Mouse (Mus musculus): ENCODE data around the gene Soga1. TPM values are rescaled to one million over a fixed set of nuclear protein-coding genes. Genes with fewer than 3 reads are reported as not detected.

The Soga1 gene
- polyA plus RNA-seq, 1 experiment, result 5.8 TPM

- TF ChIP-seq GATA1 (IDR thresholded peaks at IDR 0.05; ENCODE audit: borderline replicate concordance, low read length), result no peak
- no peak for TF ChIP-seq FLI1 (IDR thresholded peaks at IDR 0.05; ENCODE audit: low read length)
These were observed 23.2 kb upstream of the Soga1 start for GRCm38 (mm10) chr2:157102256-157102655.

GRCm38 (mm10) chr2:157101650-157102049, 22.6 kb upstream of the Soga1 start:
- Histone ChIP-seq H3K4me1 (peaks cover 8% of the 10 kb centered on the region), H3K4me3 (replicated peaks) (no peak overlapping the region), H3K27me3 (replicated peaks) (no peaks in the 10 kb centered on the region), H3K36me3 (replicated peaks; ENCODE audit: low read length) (peaks cover 89% of the 10 kb centered on the region), H3K9me3 (no peaks in the 10 kb centered on the region)
- TF ChIP-seq GATA1 (IDR thresholded peaks at IDR 0.05; ENCODE audit: borderline replicate concordance, low read length) (no peak), FLI1 (IDR thresholded peaks at IDR 0.05; ENCODE audit: low read length) (no peak)

More at GRCm38 (mm10) chr2:157102256-157102655, 23.2 kb upstream of the Soga1 start:
- Histone ChIP-seq H3K36me3 (replicated peaks; ENCODE audit: low read length) (peaks cover 88% of the 10 kb centered on the region), H3K4me1 (peaks cover 8% of the 10 kb centered on the region), H3K27me3 (replicated peaks) (no peaks in the 10 kb centered on the region), H3K9me3 (no peaks in the 10 kb centered on the region), H3K4me3 (replicated peaks) (no peak overlapping the region)

GRCm38 (mm10) chr2:157100319-157100605, 21.2 kb upstream of the Soga1 start:
- Histone ChIP-seq H3K4me3 (replicated peaks) (no peak overlapping the region), H3K4me1 (peaks cover 10% of the 10 kb centered on the region), H3K9me3 (no peaks in the 10 kb centered on the region), H3K27me3 (replicated peaks) (no peaks in the 10 kb centered on the region), H3K36me3 (replicated peaks; ENCODE audit: low read length) (peaks cover 89% of the 10 kb centered on the region)
- no peak for TF ChIP-seq FLI1 (IDR thresholded peaks at IDR 0.05; ENCODE audit: low read length)
- TF ChIP-seq GATA1 (IDR thresholded peaks at IDR 0.05; ENCODE audit: borderline replicate concordance, low read length), result no peak

GRCm38 (mm10) chr2:157099532-157100318, 20.7 kb upstream of the Soga1 start:
- Histone ChIP-seq H3K36me3 (replicated peaks; ENCODE audit: low read length) (peaks cover 86% of the 10 kb centered on the region), H3K4me1 (peaks cover 16% of the 10 kb centered on the region), H3K9me3 (no peaks in the 10 kb centered on the region), H3K27me3 (replicated peaks) (no peaks in the 10 kb centered on the region), H3K4me3 (replicated peaks) (no peak overlapping the region)
- TF ChIP-seq FLI1 (IDR thresholded peaks at IDR 0.05; ENCODE audit: low read length) (no peak), GATA1 (IDR thresholded peaks at IDR 0.05; ENCODE audit: borderline replicate concordance, low read length) (no peak)

GRCm38 (mm10) chr2:157095005-157095755, 16.1 kb upstream of the Soga1 start:
- no peak for TF ChIP-seq GATA1 (IDR thresholded peaks at IDR 0.05; ENCODE audit: borderline replicate concordance, low read length)
- no peak for TF ChIP-seq FLI1 (IDR thresholded peaks at IDR 0.05; ENCODE audit: low read length)
- Histone ChIP-seq H3K4me1 (peaks cover 32% of the 10 kb centered on the region), H3K9me3 (no peaks in the 10 kb centered on the region), H3K27me3 (replicated peaks) (peaks cover 32% of the 10 kb centered on the region), H3K4me3 (replicated peaks) (peak overlapping the region; percentile 12), H3K36me3 (replicated peaks; ENCODE audit: low read length) (peaks cover 51% of the 10 kb centered on the region)

- H3K36me3 ChIP-seq (replicated peaks; ENCODE audit: low read length), result peaks cover 22% of the 10 kb centered on the region
- peaks cover 61% of the 10 kb centered on the region for H3K27me3 ChIP-seq (replicated peaks)
- peaks cover 38% of the 10 kb centered on the region for H3K4me1 ChIP-seq
- H3K4me3 ChIP-seq (replicated peaks), result no peak overlapping the region
- H3K9me3 ChIP-seq, result no peaks in the 10 kb centered on the region
- TF ChIP-seq FLI1 (IDR thresholded peaks at IDR 0.05; ENCODE audit: low read length), result no peak
- no peak for TF ChIP-seq GATA1 (IDR thresholded peaks at IDR 0.05; ENCODE audit: borderline replicate concordance, low read length)
These were observed 13.0 kb upstream of the Soga1 start for GRCm38 (mm10) chr2:157092024-157092423.

- H3K27me3 ChIP-seq (replicated peaks), result peaks cover 89% of the 10 kb centered on the region
- H3K36me3 ChIP-seq (replicated peaks; ENCODE audit: low read length), result no peaks in the 10 kb centered on the region
- peaks cover 30% of the 10 kb centered on the region for H3K4me1 ChIP-seq
- H3K9me3 ChIP-seq, result no peaks in the 10 kb centered on the region
- TF ChIP-seq FLI1 (IDR thresholded peaks at IDR 0.05; ENCODE audit: low read length) (no peak), GATA1 (IDR thresholded peaks at IDR 0.05; ENCODE audit: borderline replicate concordance, low read length) (no peak)
- H3K4me3 ChIP-seq (replicated peaks), result no peak overlapping the region
These were observed 8.7 kb upstream of the Soga1 start for GRCm38 (mm10) chr2:157087536-157088317.

GRCm38 (mm10) chr2:157086796-157087195, 7.7 kb upstream of the Soga1 start, which contains the start of gene Tldc2:
Gene Tldc2, plus strand, starts transcription at chr2:157087055.
- H3K4me1 ChIP-seq, result peaks cover 31% of the 10 kb centered on the region
- H3K36me3 ChIP-seq (replicated peaks; ENCODE audit: low read length), result no peaks in the 10 kb centered on the region
- TF ChIP-seq GATA1 (IDR thresholded peaks at IDR 0.05; ENCODE audit: borderline replicate concordance, low read length) (no peak), FLI1 (IDR thresholded peaks at IDR 0.05; ENCODE audit: low read length) (no peak)
- H3K9me3 ChIP-seq, result no peaks in the 10 kb centered on the region
- H3K4me3 ChIP-seq (replicated peaks), result no peak within 1 kb of the TSS
- H3K27me3 ChIP-seq (replicated peaks), result peaks cover 89% of the 10 kb centered on the region

GRCm38 (mm10) chr2:157084831-157085585, 6.0 kb upstream of the Soga1 start:
- Histone ChIP-seq H3K9me3 (no peaks in the 10 kb centered on the region), H3K36me3 (replicated peaks; ENCODE audit: low read length) (no peaks in the 10 kb centered on the region), H3K4me3 (replicated peaks) (no peak overlapping the region), H3K4me1 (peaks cover 36% of the 10 kb centered on the region), H3K27me3 (replicated peaks) (peaks cover 86% of the 10 kb centered on the region)
- TF ChIP-seq GATA1 (IDR thresholded peaks at IDR 0.05; ENCODE audit: borderline replicate concordance, low read length) (no peak), FLI1 (IDR thresholded peaks at IDR 0.05; ENCODE audit: low read length) (no peak)

Measured in megakaryocyte, embryonic 14.5 days (primary cell).